Mouse (Mus musculus) ES-E14 (cell line): ENCODE data around the gene Rims1.

Experiments used
- CHD2 ChIP-seq: IDR thresholded peaks from 2 replicates; pipeline ENCODE4 v1.6.1; 2014; ENCODE audit warnings: mild to moderate bottlenecking, low read depth, low read length, inconsistent platforms
- HCFC1 ChIP-seq: IDR thresholded peaks from 2 replicates; pipeline ENCODE4 v1.6.1; 2012; ENCODE audit warnings: low read length, inconsistent platforms, borderline replicate concordance; ENCODE audit not compliant: insufficient read depth

GRCm38 (mm10) chr1:22655983-22656382, 149.8 kb downstream of the Rims1 start:
- TF ChIP-seq CHD2 (no peak), HCFC1 (no peak)
